Mouse (Mus musculus) forebrain, embryonic 14.5 days (tissue): ENCODE measurements around the gene Reep3. TPM values are rescaled to one million over a fixed set of nuclear protein-coding genes. Genes with fewer than 3 reads are reported as not detected.

Source experiments
- ATAC-seq: fragments of 200-750 bp; cut with Nextera tagmentation; 2 replicates; pipeline ENCODE4 v1.8.0; 2017; ENCODE audit warnings: mild to moderate bottlenecking, moderate library complexity
- DNase-seq: peaks from one replicate; pipeline ENCODE4 v3.0.0-alpha.2; 2015; ENCODE audit warnings: low spot score
- H3K27ac ChIP-seq: fragments of 300-500 bp; sonication (generic); 2 replicates; pipeline ENCODE4 v1.5.1; 2014; ENCODE audit warnings: low read depth, mild to moderate bottlenecking, control low read depth, low read length, moderate library complexity
- H3K27me3 ChIP-seq: fragments of 300-500 bp; sonication (generic); replicated peaks from 2 replicates; pipeline ENCODE4 v1.6.1; 2014; ENCODE audit warnings: low read length, control low read depth, mixed read lengths; ENCODE audit not compliant: control insufficient read depth, insufficient read depth
- H3K36me3 ChIP-seq: fragments of 300-500 bp; sonication (generic); 2 replicates; pipeline ENCODE4 v1.6.1; 2014; ENCODE audit warnings: low read length, control low read depth; ENCODE audit not compliant: control insufficient read depth, insufficient read depth
- H3K4me1 ChIP-seq: fragments of 300-500 bp; sonication (generic); 2 replicates; pipeline ENCODE4 v1.6.1; 2014; ENCODE audit warnings: antibody characterized with exemption, low read length, control low read depth; ENCODE audit not compliant: control insufficient read depth, insufficient read depth
- H3K4me2 ChIP-seq: fragments of 300-500 bp; sonication (generic); 2 replicates; pipeline ENCODE4 v1.6.1; 2014; ENCODE audit warnings: mild to moderate bottlenecking, control low read depth, low read length
- H3K4me3 ChIP-seq: fragments of 300-500 bp; sonication (generic); 2 replicates; pipeline ENCODE4 v1.5.1; 2014; ENCODE audit warnings: low read depth, low read length, control low read depth
- H3K9ac ChIP-seq: fragments of 300-500 bp; sonication (generic); 2 replicates; pipeline ENCODE4 v1.6.1; 2014; ENCODE audit warnings: mild to moderate bottlenecking, low read length, control low read depth, moderate library complexity
- H3K9me3 ChIP-seq: fragments of 300-500 bp; sonication (generic); replicated peaks from 2 replicates; pipeline ENCODE4 v1.6.1; 2016; ENCODE audit warnings: low read length, control low read depth, mixed read lengths; ENCODE audit not compliant: control insufficient read depth
- WGBS: fragments of 180-500 bp; shearing (Covaris S2); extraction: QIAGEN DNeasy Blood & Tissue Kit; methylation state at CpG from one replicate; pipeline ENCODE4 v1.1.7; 2014; 5-methylcytosine and 5-hydroxymethylcytosine counted together
- polyA plus RNA-seq: library from polyadenylated mRNA; unstranded; fragments of >200 nt; fragmentation: Nextera tagmentation; extraction: Ambion mirVana; gene quantifications from 2 replicates; pipeline ENCODE4 v1.2.1, GENCODE M21; 2014

Reep3 gene
- polyA plus RNA-seq, 1 experiment from 2014 or later: 26.7 TPM

DNA sequence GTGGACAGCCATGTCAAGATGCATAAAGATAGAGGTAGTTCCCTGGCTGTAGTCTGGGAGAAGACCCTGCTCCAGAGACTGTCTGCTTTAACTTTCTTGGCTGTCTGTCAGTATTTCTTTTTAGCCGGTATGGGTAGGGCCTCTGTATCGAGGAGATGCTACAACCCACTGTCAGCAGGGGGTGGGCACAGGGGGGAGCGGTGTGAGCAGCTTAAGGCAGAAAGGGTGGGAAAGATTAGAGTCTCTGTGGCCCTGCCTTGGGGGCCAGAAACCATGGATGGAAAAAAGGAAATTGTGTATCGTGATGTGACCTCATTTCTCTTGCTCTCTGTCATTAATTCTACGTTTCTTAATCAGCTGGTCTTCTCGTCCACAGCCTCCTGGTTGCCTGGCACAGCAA is 9.7 kb upstream of the Reep3 start:
- WGBS: 49% methylated on average over 6 of the region's 6 CpGs
- H3K4me1 ChIP-seq: peaks cover 49% of the 10 kb centered on the region

DNA sequence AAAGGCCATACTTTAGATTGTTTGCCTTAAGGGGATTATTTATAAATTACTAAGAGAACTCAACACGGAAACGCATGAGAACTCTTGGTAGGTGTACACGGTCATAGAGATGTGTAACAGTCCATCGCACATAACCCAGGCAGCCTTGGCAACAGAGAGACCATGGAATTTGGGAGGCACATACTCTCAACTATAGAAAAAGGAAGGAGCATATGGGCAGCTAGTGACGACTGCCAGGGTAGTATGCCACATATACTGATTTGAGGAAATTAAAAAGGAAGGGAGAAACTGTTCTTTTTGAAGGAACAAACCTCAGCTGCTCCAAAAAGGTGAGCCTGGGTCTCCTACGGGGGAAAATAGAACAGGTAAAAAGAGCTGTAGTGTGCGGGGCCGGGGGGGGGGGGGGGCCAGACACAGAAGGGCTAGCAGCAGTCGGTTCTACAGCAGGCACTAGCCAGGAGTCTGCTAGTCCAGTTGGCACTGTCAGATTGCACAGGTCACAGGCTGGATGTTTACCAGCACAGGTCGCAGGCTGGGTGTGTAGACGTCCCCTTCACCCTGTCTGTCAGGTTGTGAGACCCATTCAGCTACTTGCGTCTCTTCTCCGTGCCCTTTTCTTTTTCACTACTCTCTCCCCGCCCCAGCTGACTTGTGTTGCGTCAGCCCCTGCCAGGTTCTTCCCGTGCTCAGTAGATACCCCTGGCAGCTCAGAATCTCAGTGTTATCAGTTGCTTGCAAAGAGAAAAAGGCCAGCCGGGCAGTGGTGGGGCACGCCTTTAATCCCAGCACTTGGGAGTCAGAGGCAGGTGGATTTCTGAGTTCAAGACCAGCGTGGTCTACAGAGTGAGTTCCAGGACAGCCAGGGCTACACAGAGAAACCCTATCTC is 8.8 kb upstream of the Reep3 start:
- no peaks in the 10 kb centered on the region for H3K9me3 ChIP-seq
- peaks cover 49% of the 10 kb centered on the region for H3K4me1 ChIP-seq
- DNase-seq (peak; percentile 47), ATAC-seq (peak; percentile 38; the same call in 1 of the 2 replicates)
- 59% methylated on average over 19 of the region's 19 CpGs for WGBS
- H3K36me3 ChIP-seq: 0 out of 2 replicates have a peak, but pooled peaks cover 3% of the 10 kb centered on the region
- no peak overlapping the region for H3K9ac ChIP-seq
- H3K4me3 ChIP-seq: no peak overlapping the region
- no peak overlapping the region for H3K4me2 ChIP-seq
- 0 out of 2 replicates have a peak overlapping the region, but pooled peaks have one; percentile 48 for H3K27ac ChIP-seq
- no peaks in the 10 kb centered on the region for H3K27me3 ChIP-seq

More for the DNA sequence above, 9.7 kb upstream of the Reep3 start:
- H3K9me3 ChIP-seq: no peaks in the 10 kb centered on the region
- DNase-seq: no peak
- ATAC-seq: no peak
- H3K4me3 ChIP-seq: no peak overlapping the region
- H3K27ac ChIP-seq: no peak overlapping the region
- H3K4me2 ChIP-seq: no peak overlapping the region
- no peak overlapping the region for H3K9ac ChIP-seq
- H3K27me3 ChIP-seq: no peaks in the 10 kb centered on the region
- H3K36me3 ChIP-seq: 0 out of 2 replicates have a peak, but pooled peaks cover 3% of the 10 kb centered on the region

DNA sequence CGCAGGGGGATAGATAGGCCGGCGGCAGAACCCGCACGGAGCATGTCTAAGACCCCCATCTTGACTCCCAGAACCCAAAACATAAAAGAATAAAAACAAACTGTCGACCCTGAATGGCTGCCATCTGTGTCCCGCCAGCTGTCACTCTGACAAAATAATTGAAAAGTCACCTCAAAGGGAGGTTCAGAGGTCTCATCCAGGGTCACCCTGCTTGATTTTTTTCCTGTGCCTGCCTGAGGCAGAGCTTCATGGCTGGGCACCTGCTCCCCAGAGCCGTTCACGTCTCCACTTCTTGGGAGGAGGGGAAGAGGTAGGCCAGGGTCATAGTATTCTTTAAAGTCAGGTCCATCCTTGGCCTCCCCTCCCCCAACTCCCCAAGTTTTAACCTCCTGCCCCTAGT is 7.8 kb upstream of the Reep3 start:
- no peak overlapping the region for H3K9ac ChIP-seq
- H3K9me3 ChIP-seq: no peaks in the 10 kb centered on the region
- H3K4me1 ChIP-seq: peaks cover 58% of the 10 kb centered on the region
- ATAC-seq: no peak; the same call in 1 of the 2 replicates
- no peaks in the 10 kb centered on the region for H3K36me3 ChIP-seq
- H3K4me3 ChIP-seq: no peak overlapping the region
- H3K27me3 ChIP-seq: no peaks in the 10 kb centered on the region
- DNase-seq: no peak
- 46% methylated on average over 9 of the region's 9 CpGs for WGBS
- H3K27ac ChIP-seq: no peak overlapping the region
- H3K4me2 ChIP-seq: no peak overlapping the region

DNA sequence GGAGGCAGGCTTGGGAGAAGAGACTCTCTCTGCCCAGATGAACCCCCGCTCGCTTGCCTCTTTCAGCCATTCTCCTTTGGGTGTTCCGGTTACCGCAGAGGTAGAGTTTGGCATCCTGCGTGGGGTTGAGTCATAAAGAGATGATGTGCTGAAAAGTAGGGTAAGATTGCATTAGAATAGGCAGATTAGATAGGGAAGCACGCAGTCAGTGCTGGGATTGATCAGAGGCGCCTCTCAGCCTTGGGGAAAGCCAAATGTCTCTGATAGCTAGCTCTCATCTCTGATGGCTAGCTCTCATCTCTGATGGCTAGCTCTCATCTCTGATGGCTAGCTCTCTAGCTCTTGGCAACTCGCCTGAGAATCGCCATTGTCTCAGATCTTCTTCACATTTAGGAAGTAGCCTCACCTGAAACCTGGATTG is 4.1 kb upstream of the Reep3 start:
- H3K9me3 ChIP-seq: no peaks in the 10 kb centered on the region
- no peak for ATAC-seq
- H3K36me3 ChIP-seq: no peaks in the 10 kb centered on the region
- DNase-seq: no peak
- WGBS: 69% methylated on average over 9 of the region's 9 CpGs
- no peak overlapping the region for H3K9ac ChIP-seq
- H3K4me2 ChIP-seq: no peak overlapping the region
- no peak overlapping the region for H3K27ac ChIP-seq
- no peak overlapping the region for H3K4me3 ChIP-seq
- H3K4me1 ChIP-seq: peaks cover 57% of the 10 kb centered on the region
- H3K27me3 ChIP-seq: no peaks in the 10 kb centered on the region

DNA sequence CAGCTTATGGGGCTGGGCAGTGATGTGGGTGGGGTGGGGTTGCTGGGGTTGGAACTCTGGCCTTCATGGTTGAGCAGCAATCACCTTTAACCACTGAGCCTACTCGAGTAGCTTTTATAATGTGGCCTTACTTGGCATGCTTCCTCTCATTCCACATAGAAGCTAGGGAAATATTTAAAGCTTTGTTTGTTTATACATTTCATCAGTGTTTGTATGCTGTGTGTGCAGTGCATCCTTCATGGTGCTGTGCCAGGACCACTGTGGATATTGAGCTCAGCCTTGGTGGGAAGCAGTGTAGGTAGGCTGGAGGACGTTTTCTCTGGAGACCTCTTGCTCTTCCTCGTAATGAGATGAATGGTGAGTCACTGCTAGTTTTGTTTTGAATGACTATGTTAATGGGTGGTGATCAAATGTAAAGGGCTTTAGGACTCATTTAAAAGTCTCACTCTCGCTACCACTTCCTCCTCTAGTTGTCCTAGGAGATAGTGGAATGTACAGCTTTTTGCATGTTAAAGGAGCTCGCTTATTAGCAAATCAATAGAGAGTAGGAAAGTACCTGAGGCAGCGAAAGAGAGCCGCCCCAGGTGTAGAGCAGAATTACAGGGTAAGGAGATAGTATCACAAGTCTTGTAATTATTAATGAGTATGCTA is 3.4 kb upstream of the Reep3 start:
- no peaks in the 10 kb centered on the region for H3K27me3 ChIP-seq
- H3K27ac ChIP-seq: no peak overlapping the region
- H3K4me1 ChIP-seq: peaks cover 52% of the 10 kb centered on the region
- no peaks in the 10 kb centered on the region for H3K36me3 ChIP-seq
- H3K9me3 ChIP-seq: no peaks in the 10 kb centered on the region
- H3K4me3 ChIP-seq: no peak overlapping the region
- H3K9ac ChIP-seq: no peak overlapping the region
- no peak for ATAC-seq
- no peak overlapping the region for H3K4me2 ChIP-seq
- DNase-seq: no peak
- 20% methylated on average over 7 of the region's 7 CpGs for WGBS

DNA sequence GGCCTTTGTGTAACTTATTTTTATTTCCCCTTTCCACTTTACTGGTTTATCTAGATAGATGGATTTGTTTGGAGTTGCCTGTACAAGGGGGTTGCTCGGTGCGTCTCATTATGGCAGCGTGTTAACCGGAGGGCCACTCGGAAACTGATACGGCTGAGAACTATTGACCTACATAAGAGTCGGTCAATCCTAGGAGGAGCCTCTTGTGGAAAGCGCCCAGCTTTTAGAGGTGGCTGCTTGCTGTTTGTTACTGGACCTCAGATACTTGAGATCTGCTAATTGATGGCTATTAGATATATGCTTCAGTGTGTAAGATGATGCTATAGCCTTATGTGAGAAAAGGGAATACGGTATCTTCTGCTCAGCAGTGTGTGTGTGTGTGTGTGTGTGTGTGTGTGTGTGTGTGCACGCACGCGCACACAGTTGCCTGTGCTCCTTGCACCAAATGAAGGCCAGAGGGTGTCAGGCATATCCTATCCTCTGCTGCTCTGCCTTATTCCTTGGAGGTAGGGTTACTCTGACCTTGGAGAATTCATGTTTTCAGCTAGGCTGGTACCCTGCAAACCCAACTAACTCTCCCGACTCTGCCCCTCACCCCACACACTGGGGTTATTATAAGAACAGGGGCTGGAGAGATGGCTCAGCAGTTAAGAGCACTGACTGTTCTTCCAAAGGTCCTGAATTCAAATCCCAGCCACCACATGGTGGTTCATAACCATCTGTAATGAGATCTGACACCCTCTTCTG is 2.6 kb upstream of the Reep3 start:
- Histone ChIP-seq H3K4me2 (peak overlapping the region; percentile 53), H3K4me1 (peaks cover 44% of the 10 kb centered on the region), H3K4me3 (peak overlapping the region; percentile 92), H3K27me3 (no peaks in the 10 kb centered on the region), H3K9ac (0 out of 2 replicates have a peak overlapping the region, but pooled peaks have one; percentile 7), H3K9me3 (no peaks in the 10 kb centered on the region), H3K27ac (no peak overlapping the region), H3K36me3 (0 out of 2 replicates have a peak, but pooled peaks cover 1% of the 10 kb centered on the region)
- DNase-seq (no peak), ATAC-seq (no peak)
- WGBS: 61% methylated on average over 13 of the region's 13 CpGs

DNA sequence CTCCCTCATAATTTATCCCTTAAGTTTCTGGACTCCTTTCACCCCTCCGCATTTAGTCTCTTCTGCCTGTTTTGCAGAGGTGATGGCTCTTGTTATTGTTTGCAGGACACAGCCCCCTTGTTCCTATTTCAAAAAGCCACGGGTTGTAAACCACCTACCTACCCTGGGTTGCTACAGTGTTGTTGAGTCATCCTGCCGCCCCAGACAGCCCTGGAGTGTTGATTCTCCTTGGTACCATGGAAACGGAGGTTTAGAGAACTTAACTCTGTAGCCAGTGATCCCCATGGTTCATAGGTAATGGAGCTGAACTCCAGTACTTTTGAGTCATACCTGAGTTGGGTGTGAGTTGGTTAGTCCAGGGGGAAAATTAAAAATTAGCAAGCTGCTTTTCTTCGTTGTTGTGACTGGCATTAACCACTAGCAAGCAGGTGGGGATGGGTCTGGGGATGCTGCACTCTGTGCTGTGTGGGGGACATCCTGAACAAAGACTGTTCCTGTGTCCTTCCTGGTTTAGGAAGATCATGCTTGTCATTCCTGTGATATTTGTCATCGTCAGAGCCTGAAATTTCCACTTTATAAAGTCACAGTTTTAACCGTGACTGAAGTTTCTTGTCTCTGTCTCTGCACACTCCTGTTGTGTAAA is 1.8 kb upstream of the Reep3 start:
- ATAC-seq (no peak), DNase-seq (no peak)
- no peaks in the 10 kb centered on the region for H3K9me3 ChIP-seq
- 20% methylated on average over 7 of the region's 7 CpGs for WGBS
- peak overlapping the region; percentile 99 for H3K9ac ChIP-seq
- H3K27me3 ChIP-seq: no peaks in the 10 kb centered on the region
- H3K36me3 ChIP-seq: 0 out of 2 replicates have a peak, but pooled peaks cover 2% of the 10 kb centered on the region
- H3K4me2 ChIP-seq: peak overlapping the region; percentile 53
- no peak overlapping the region for H3K27ac ChIP-seq
- peaks cover 38% of the 10 kb centered on the region for H3K4me1 ChIP-seq
- H3K4me3 ChIP-seq: peak overlapping the region; percentile 92

DNA sequence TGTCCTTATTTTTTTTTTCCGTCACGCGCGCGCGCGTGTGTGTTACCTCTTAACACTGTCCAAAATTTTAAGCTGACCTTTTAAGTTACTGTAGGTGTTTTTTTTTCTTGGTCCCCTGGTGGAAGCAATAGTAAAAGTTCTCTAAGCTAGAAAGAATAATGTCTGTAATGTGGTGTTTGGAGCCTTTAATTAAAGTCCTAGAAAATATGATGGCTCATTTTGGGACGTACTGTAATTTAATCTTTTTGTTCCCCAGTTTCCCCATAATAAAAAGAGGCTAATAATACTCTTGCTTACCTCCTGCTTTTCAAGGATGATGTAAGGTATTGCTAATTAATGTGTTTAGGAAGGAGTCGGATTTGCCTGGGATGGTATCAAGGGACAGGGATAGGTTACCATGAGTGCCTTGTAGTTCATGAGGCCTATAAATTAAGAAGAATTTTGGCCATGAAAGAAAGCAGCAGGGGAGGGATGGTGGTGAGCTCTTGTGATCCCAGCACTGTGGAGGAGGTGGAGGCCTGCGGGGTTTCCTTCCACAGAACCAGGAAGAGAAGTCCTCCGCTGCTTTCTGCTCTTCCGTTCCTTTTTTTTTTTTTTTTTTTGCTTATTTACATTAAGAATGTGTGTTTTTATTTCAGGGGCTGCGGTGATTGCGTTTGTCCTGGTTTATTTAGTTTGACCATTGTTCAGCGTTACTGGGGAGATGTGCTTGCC is 849 bp upstream of the Reep3 start:
- Histone ChIP-seq H3K4me2 (peak overlapping the region; percentile 53), H3K4me1 (peaks cover 31% of the 10 kb centered on the region), H3K4me3 (peak overlapping the region; percentile 92), H3K9ac (peak overlapping the region; percentile 99), H3K9me3 (no peaks in the 10 kb centered on the region), H3K27me3 (no peaks in the 10 kb centered on the region), H3K36me3 (0 out of 2 replicates have a peak, but pooled peaks cover 2% of the 10 kb centered on the region), H3K27ac (peak overlapping the region; percentile 100; the same call in 1 of the 2 replicates)
- WGBS: 0% methylated on average over 15 of the region's 15 CpGs
- ATAC-seq: no peak
- DNase-seq: peak; percentile 42
